ENCODE assay signal across 9 mouse cellular contexts in genomic region chr2:163089475-163090123, GRCm38 (mm10). TPM values are rescaled to one million over a fixed set of nuclear protein-coding genes. Genes with fewer than 3 reads are reported as not detected.
DNase-seq lines count a peak whose midpoint lies in the region; ATAC-seq lines count a peak whose summit lies in the region.
"Had no signal": no experiment of that assay in that cellular context is flagged by ENCODE, and none has a peak within 500 bp of the region (broad histone marks: within the 10 kb centered on the region; RNA-seq: fewer than 3 reads in every experiment).

No protein-coding gene starts in this region.

- 78% methylated on average over 5 of the region's 5 CpGs for WGBS in kidney, embryonic 15.5 days

- H3K36me3 ChIP-seq in kidney, embryonic 15.5 days: no peaks in the 10 kb centered on the region

- H3K4me2 ChIP-seq in kidney, embryonic 15.5 days: no peak overlapping the region

- no peak overlapping the region for H3K27ac ChIP-seq in kidney, embryonic 15.5 days

- no peak overlapping the region for H3K9ac ChIP-seq in kidney, embryonic 15.5 days

- intact Hi-C loops in left cerebral cortex, postnatal 4 days (cut with DNase I): no loop called here
- intact Hi-C loops in gastrocnemius, postnatal 36 days (cut with DNase I): loop anchor here (10.0 kb wide), 1 partner anchor 165 kb away; no protein-coding TSS in a partner anchor

- no peaks in the 10 kb centered on the region for H3K9me3 ChIP-seq in kidney, embryonic 15.5 days (replicated peaks)

- H3K4me1 ChIP-seq in kidney, embryonic 15.5 days: no peaks in the 10 kb centered on the region

- no peak overlapping the region for H3K4me3 ChIP-seq in kidney, embryonic 15.5 days (replicated peaks)

- no peak for ATAC-seq in kidney, embryonic 15.5 days (replicated peaks; ENCODE audit: low FRiP score)
- ATAC-seq: hindbrain, embryonic 16.5 days had no signal

- DNase-seq in kidney, adult 9 months: peak; percentile 43
- DNase-seq in CD4-positive helper T cell, adult 2 months (ENCODE audit: low read depth, low spot score): peak; percentile 23
- peak; percentile 95 for DNase-seq in ZHBTc4 (ENCODE audit: low read depth, low spot score)
- peak; percentile 28 to 70 for DNase-seq in kidney, postnatal 36 days
- no peak for DNase-seq in left cerebral cortex, postnatal 4 days
- no peak for DNase-seq in gastrocnemius, postnatal 36 days
- no peak for DNase-seq in urinary bladder, postnatal 14 days (ENCODE audit: low spot score)

- H3K27me3 ChIP-seq in kidney, embryonic 15.5 days: no peaks in the 10 kb centered on the region

RNA-seq across cellular contexts. Expression of gene Gtsf1l, which starts 1.9 kb away (rescaled TPM):
- not detected in 2 replicates for polyA plus RNA-seq in kidney, embryonic 15.5 days (2015; fragmentation: Nextera tagmentation; extraction: Ambion mirVana)
- not detected for total RNA-seq in left cerebral cortex, postnatal 4 days (2021)
- not detected for total RNA-seq in gastrocnemius, postnatal 36 days (2021)
- polyA plus RNA-seq: hindbrain, embryonic 16.5 days had no signal

RNA-seq across cellular contexts. Expression of gene Mybl2, which starts 35.1 kb away (rescaled TPM):
- 25.7 and 29.4 TPM in 2 replicates for polyA plus RNA-seq in kidney, embryonic 15.5 days (2015; fragmentation: Nextera tagmentation; extraction: Ambion mirVana)
- 1 to 10 TPM; 4.3 to 5.7 TPM for total RNA-seq in left cerebral cortex, postnatal 4 days (2021)
- under 1 TPM; 0.32 to 0.66 TPM for total RNA-seq in gastrocnemius, postnatal 36 days (2021)

Comparison
In these comparisons a context has a peak if more than half of its experiments do, and no peak if none do; other contexts are left out.
1. DNase-seq: peak in kidney, adult 9 months (single experiment), CD4-positive helper T cell, adult 2 months (single experiment), ZHBTc4 (single experiment) and kidney, postnatal 36 days (2 of 2); none in left cerebral cortex, postnatal 4 days (single experiment), gastrocnemius, postnatal 36 days (0 of 2) and urinary bladder, postnatal 14 days (single experiment).